Mouse (Mus musculus) ovary, postnatal 10 days (tissue): ENCODE results near the gene Olfr525.

Experiments used
- DNase-seq: peaks from one replicate; pipeline ENCODE4 v3.0.0; 2022; ENCODE audit warnings: low spot score

Olfr525 gene

DNA sequence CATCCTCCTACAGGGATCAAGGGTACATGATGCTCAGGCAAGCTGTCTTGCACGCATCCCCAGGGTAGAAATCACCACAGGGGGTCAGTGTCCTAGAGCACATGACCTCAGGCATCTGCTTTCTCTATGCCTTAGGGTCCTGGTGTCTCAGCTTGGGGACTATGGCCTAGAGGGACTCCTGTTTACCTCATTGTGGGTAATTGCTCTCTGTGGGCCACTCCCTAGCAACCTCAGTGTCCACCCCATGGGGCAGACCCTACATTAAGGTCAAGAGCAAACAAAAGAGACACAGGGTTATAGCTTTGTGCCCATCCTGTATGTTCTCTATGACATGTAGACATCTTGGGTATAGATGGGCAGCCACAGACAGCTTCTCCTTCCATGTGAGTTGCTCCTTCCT, at the start of gene Olfr525:
Olfr525 (plus strand) TSS at position 301 of the 400 bp plus-strand sequence.
- DNase-seq, result no peak

DNA sequence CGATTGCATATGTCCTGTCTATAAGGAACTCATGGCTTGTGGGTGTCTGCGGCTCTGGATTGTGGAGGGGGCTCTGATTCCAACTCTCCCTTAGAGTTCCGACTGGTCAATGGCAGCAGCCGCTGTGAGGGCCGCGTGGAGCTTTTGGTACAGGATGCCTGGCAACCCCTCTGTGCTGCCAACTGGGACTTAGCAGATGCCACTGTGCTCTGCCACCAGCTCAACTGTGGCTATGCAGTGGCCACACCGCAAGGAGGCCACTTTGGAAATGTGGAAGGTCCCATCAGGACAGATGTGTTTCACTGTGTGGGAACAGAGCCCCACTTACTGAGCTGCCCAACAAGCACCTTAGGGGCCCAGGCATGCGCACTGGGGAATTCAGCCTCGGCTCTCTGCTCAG, 24.9 kb upstream of the Olfr525 start:
- no peak for DNase-seq

DNA sequence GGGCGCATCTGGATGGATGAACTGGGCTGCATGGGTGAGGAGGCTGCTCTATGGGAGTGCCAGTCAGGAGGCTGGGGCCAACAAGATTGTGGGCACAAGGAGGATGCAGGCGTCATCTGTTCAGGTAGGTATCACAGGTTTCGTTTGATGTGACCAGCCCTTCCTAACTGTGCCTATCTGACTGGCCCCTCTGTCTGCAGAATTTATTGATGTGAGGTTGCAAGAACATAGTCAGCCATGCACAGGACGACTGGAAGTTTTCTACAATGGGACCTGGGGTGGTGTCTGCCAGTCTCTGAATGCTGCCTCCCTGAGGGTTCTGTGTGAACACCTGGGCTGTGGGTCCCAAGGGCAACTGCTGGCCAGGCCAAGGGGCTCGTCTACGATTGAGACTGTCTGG, 23.8 kb upstream of the Olfr525 start:
- no peak for DNase-seq

DNA sequence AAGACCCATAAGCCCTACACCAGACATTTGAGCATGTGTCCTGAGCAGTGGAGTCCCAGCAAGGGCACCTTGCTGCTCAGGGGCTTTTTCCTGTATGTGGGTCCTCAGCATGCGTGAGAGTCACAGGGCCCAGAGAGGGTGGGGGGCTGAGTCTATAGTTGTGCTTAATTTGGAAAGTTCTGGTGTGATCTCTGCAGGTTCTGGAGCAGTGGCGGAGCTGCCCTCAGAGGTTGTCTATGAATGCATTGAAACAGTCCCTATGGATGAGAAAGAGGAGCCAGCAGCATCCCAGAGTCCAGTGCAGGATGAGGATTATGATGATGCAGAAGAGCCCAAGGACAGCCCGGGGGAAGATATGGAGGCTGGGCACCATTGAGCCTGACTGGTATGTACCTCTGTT, 21.2 kb upstream of the Olfr525 start:
- no peak for DNase-seq

DNA sequence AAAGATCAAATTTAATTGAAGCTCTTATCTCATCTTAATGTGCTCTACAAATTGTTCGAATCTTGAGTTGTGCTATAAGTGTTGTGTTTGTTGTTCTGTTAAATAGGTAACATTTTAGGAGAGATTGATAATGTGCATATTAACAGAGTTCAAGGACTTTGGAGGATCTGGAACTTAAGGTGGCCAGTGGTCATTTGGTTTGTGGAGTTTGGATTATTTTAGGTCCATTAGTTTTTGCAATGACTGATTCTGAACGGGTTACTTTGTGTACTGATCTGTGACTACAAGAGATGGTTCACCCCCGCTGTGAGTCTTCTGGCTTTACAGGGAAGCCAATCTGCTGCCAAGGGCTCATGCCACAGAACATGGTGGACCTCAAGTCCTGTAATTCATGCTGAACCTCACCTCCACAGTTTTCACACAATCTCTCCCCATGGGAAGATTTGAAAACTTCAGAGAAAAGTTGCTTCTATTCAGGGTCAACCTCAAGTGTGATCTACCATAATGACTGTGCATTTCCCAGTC, 735 bp upstream of the Olfr525 start:
- DNase-seq, result no peak

DNA sequence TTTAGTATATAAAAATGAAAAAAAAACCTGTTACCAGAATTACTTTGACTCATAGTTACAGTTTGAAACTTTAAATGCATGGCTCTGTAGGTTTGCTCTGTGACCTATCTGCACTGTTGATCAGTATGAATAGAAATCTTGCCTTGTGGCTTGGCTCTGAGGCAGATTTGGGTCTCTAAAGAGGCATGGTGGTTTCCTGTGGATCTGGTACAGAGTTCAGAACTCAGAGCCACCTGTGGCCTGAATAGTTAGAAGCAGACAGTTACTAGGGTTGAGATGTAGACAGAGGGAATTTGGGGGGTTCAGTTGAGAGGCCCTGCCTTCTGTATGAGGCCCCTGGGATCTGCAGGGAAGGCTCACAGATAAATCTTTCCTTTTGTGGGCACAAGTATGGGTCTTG, 477 bp downstream of the Olfr525 start:
- no peak for DNase-seq

DNA sequence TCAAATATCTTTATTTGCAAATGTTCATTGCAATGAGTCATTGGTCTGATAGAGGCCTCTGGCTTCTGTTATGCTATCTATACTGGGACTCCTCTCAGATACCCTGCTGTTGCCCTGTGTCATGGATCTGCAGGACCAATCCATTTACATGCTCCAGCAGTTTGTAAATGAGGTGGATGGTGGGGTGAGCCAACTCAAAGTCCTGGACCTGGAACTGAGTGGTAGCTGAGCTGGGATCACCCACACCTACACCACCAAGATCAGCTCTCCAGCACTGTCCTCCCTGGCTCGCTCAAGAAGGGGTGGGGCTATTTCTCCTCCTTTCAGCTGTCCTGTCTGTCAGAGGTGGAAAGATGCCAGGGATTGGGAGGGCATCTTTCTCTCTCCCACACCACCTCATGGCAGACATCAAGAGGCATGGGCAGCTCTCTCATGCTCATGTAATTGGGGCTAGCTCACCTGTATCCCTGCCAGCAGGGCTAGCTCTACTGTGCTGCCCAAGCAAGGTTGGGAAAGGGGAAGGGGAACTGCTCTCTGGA, 9.2 kb downstream of the Olfr525 start:
- no peak for DNase-seq

DNA sequence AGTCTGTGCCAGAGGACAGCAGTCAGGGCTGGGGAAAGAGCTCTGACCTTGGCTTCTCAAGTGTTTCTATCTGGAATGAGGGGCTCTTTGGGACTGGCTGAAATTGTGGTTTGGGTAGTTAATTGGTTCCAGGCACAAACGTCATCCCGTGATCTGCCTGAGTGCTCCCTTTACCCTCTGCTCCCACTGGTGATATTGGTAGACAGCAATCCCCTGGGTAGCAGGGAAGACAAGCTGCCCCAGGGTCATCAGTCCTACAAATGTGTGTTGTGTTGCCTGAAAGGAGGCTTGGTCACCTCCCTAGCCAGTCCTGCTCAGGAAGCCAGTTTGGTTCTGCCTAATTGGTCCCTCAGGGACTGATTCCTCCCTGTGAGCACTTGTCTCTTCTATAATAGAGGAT, 13.1 kb downstream of the Olfr525 start, which contains the start of gene Olfr527:
Olfr527 (plus strand) TSS at position 301 of the 400 bp plus-strand sequence.
- DNase-seq, result no peak

DNA sequence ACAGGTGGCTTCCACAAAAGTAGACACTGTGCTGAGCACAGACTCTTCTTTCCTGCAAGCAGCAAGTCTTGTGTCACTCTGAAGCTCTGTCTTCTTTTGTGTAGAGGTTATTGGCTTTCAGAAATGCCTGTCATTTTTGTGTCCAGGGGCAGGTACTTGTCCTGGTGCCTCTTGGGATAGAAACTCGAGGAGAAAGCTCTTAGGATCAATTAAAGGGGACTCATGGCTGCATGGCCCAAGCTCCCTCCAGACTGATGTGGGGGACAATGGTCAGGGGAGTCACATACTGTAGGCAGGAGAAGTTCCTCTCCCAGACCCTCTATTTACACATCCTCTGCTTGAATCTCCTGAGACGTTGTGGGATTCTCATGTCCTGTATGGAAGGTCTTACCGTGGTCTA, 40.9 kb downstream of the Olfr525 start, which contains the start of gene Olfr60:
Olfr60 (minus strand) TSS at position 101 of the 400 bp plus-strand sequence.
- no peak for DNase-seq

DNA sequence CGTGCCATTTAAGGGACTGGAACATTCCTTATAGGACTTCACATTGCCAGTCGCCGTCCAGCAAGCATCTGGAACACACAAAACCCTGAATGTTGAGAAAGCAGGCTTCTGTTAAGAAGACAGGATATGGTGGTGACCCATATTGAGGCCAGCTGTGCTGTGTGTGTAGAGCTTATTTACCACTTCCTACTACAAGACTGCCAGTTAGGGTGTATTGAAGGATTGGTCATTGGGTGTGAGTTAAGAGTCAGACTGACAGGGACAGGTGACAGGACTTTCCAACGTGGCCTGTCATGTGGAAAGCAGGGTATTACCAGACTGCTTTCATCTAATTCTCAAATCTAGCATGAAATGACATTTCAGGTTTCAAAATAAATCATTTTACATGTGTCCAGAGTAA, 53.6 kb downstream of the Olfr525 start:
- no peak for DNase-seq

DNA sequence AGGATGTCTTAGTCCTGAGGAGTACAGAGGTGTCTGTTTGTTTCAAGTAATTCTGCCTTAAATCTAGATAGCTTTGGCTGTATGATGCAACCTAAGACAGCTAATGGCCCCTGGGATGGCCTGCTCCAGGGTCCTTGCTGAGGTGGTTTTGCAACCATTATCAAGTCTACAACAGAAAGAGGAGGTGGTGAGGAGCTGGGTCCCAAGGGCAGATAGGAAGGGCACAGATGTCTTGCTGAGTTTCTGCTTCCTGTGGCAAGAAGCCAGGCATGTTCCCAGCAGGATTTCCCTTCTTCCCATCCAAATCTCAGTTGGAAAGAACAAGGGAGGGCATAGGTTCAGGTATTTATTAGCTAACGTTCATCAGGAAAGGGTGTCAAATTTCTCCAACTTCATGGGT, 55.6 kb downstream of the Olfr525 start, which contains the start of gene Olfr530:
Olfr530 (minus strand) TSS at position 101 of the 400 bp plus-strand sequence.
- DNase-seq, result no peak

DNA sequence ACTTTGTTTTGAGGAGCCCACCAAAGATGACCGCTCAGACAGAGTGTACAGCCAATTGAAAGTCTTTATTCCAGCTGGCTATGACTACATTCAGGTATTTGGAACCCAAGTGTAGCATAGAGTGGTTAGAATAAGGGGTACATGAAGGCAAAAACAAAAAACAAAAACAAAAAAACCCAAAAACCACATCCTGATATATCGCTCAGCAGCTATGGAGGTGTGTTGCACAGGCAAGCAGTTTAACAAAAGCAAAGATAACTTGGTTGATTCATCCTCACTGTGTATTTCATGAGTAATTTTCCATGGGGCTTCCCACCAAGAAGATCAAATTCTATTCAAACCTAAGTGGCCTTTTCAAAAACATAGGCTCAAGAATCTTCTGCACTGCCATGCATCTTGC, 56.3 kb downstream of the Olfr525 start:
- DNase-seq, result no peak
